Mouse (Mus musculus) erythroblast, embryonic 14.5 days (primary cell): ENCODE measurements around the gene Abcc12.

ENCODE experiments used
- GATA1 ChIP-seq: IDR thresholded peaks from 2 replicates; pipeline ENCODE4 v1.6.1; 2012; ENCODE audit warnings: low read length, inconsistent platforms, mixed read lengths
- TAL1 ChIP-seq: IDR thresholded peaks from 3 replicates; pipeline ENCODE4 v1.6.1; 2012; ENCODE audit warnings: low read length, inconsistent platforms, mixed read lengths

- TF ChIP-seq GATA1, result no peak
- no peak for TF ChIP-seq TAL1
Measured at GRCm38 (mm10) chr8:86578693-86579092, 1.8 kb downstream of the Abcc12 start.
